Mouse (Mus musculus) thymus, postnatal 36 days (tissue): ENCODE data around the gene Uba1.

ENCODE experiments used
- DNase-seq, 2 experiments: peaks; one replicate each; pipeline ENCODE4 v3.0.0; 2022; ENCODE audit warnings: mixed read lengths in 2 of 2

The Uba1 gene

DNA sequence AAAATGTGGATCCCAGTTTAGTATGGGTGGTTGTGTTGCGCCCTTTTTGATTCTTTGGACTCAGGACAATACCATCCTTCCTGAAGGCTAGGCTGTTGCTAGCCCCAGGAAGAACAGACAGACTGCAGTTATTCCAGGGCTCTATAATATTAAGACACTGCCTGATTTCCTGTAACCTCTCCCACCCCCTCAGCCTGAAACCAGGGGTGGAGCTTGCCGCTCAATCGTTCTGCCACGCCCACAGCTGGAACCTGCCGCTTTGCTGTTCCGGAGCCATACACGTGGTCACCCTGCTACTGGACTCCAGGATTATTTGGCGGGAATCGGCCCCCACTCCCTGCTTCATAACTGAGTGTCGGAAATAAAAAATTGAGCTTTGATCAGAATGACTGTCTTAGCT is 71.9 kb downstream of the Uba1 start:
- peak in 1 of 2 experiments; percentile 24 for DNase-seq
